Mouse (Mus musculus) kidney, adult 2 months (tissue): ENCODE results near the gene Galnt6. TPM values are rescaled to one million over a fixed set of nuclear protein-coding genes. Genes with fewer than 3 reads are reported as not detected.

Experiments
- DNase-seq: peaks from one replicate; pipeline ENCODE4 v3.0.0; 2021
- H3K27ac ChIP-seq: fragments of 200-500 bp; 2 replicates; pipeline ENCODE4 v1.5.1; 2012; ENCODE audit warnings: low read depth, low read length, control low read depth, inconsistent platforms; ENCODE audit not compliant: insufficient read depth
- H3K27me3 ChIP-seq: fragments of 200-500 bp; replicated peaks from 2 replicates; pipeline ENCODE4 v1.6.1; 2012; ENCODE audit warnings: mild to moderate bottlenecking, moderate library complexity, low read length, inconsistent platforms; ENCODE audit not compliant: control insufficient read depth, insufficient read depth
- H3K36me3 ChIP-seq: fragments of 200-500 bp; 2 replicates; pipeline ENCODE4 v1.6.1; 2012; ENCODE audit warnings: mild to moderate bottlenecking, moderate library complexity, low read length, inconsistent platforms; ENCODE audit not compliant: control insufficient read depth, insufficient read depth
- H3K4me1 ChIP-seq: fragments of 200-500 bp; 2 replicates; pipeline ENCODE4 v1.6.1; 2011; ENCODE audit warnings: low read length; ENCODE audit not compliant: control insufficient read depth, insufficient read depth
- H3K4me3 ChIP-seq: fragments of 200-500 bp; 2 replicates; pipeline ENCODE4 v1.5.1; 2011; ENCODE audit warnings: mild to moderate bottlenecking, low read depth, low read length, control low read depth; ENCODE audit not compliant: insufficient read depth
- CTCF ChIP-seq: fragments of 200-500 bp; conservative IDR thresholded peaks from 2 replicates; pipeline ENCODE4 v1.5.1; 2011; ENCODE audit warnings: low read depth, mild to moderate bottlenecking, control low read depth, low read length, moderate library complexity, mixed read lengths; ENCODE audit not compliant: insufficient read depth, insufficient read length
- POLR2A ChIP-seq: fragments of 200-500 bp; IDR thresholded peaks from one replicate; pipeline ENCODE4 v1.6.1; 2011; ENCODE audit warnings: low read depth, low read length, control low read depth
- WGBS: fragments of 180-500 bp; shearing (Covaris S2); methylation state at CpG from one replicate; pipeline ENCODE4 v1.1.7; 2018; 5-methylcytosine and 5-hydroxymethylcytosine counted together
- polyA plus RNA-seq: library from polyadenylated mRNA; depleted of rRNA; stranded (reverse); fragments of >200 nt; gene quantifications from 2 replicates; pipeline ENCODE4 v1.2.3, GENCODE M21; 2012

Galnt6 gene
- polyA plus RNA-seq, 1 experiment: 1.2 TPM

- H3K27me3 ChIP-seq: no peaks in the 10 kb centered on the region
- WGBS: 79% methylated on average over 5 of the region's 5 CpGs
- H3K27ac ChIP-seq: no peak overlapping the region
- TF ChIP-seq POLR2A (no peak), CTCF (no peak)
- no peak for DNase-seq
- no peaks in the 10 kb centered on the region for H3K36me3 ChIP-seq
- peaks cover 2% of the 10 kb centered on the region; the same call in 1 of the 2 replicates for H3K4me1 ChIP-seq
- H3K4me3 ChIP-seq: no peak overlapping the region
These were observed 23.9 kb upstream of the Galnt6 start for GRCm38 (mm10) chr15:100753045-100753444.

GRCm38 (mm10) chr15:100752439-100752838 is 23.3 kb upstream of the Galnt6 start:
- no peaks in the 10 kb centered on the region for H3K36me3 ChIP-seq
- no peaks in the 10 kb centered on the region for H3K27me3 ChIP-seq
- no peak overlapping the region for H3K27ac ChIP-seq
- 87% methylated on average over 2 of the region's 2 CpGs for WGBS
- DNase-seq: no peak
- H3K4me3 ChIP-seq: no peak overlapping the region
- TF ChIP-seq POLR2A: no peak
- no peak for TF ChIP-seq CTCF
- H3K4me1 ChIP-seq: peaks cover 2% of the 10 kb centered on the region; the same call in 1 of the 2 replicates

GRCm38 (mm10) chr15:100749751-100750538 is 20.8 kb upstream of the Galnt6 start:
- Histone ChIP-seq H3K4me1 (peaks cover 5% of the 10 kb centered on the region; the same call in 1 of the 2 replicates), H3K27me3 (no peaks in the 10 kb centered on the region), H3K36me3 (no peaks in the 10 kb centered on the region), H3K4me3 (no peak overlapping the region), H3K27ac (no peak overlapping the region)
- no peak for DNase-seq
- WGBS: 83% methylated on average over 10 of the region's 10 CpGs
- TF ChIP-seq POLR2A: no peak
- no peak for TF ChIP-seq CTCF

- no peaks in the 10 kb centered on the region for H3K36me3 ChIP-seq
- no peaks in the 10 kb centered on the region for H3K27me3 ChIP-seq
- no peak for DNase-seq
- no peak overlapping the region for H3K27ac ChIP-seq
- peaks cover 3% of the 10 kb centered on the region; the same call in 1 of the 2 replicates for H3K4me1 ChIP-seq
- 83% methylated on average over 3 of the region's 3 CpGs for WGBS
- TF ChIP-seq CTCF (no peak), POLR2A (no peak)
- no peak overlapping the region for H3K4me3 ChIP-seq
These were observed 19.4 kb upstream of the Galnt6 start for GRCm38 (mm10) chr15:100748584-100748983.

- Histone ChIP-seq H3K27ac (no peak overlapping the region), H3K4me1 (peaks cover 3% of the 10 kb centered on the region; the same call in 1 of the 2 replicates), H3K27me3 (no peaks in the 10 kb centered on the region), H3K4me3 (no peak overlapping the region), H3K36me3 (no peaks in the 10 kb centered on the region)
- WGBS: 8% methylated on average over 27 of the region's 27 CpGs
- peak; percentile 55 for DNase-seq
- no peak for TF ChIP-seq CTCF
- no peak for TF ChIP-seq POLR2A
These were observed 18.2 kb upstream of the Galnt6 start for GRCm38 (mm10) chr15:100747121-100747963.

- Histone ChIP-seq H3K27me3 (no peaks in the 10 kb centered on the region), H3K36me3 (no peaks in the 10 kb centered on the region), H3K4me1 (peaks cover 3% of the 10 kb centered on the region; the same call in 1 of the 2 replicates), H3K4me3 (no peak overlapping the region), H3K27ac (no peak overlapping the region)
- WGBS: 49% methylated on average over 6 of the region's 6 CpGs
- DNase-seq: no peak
- TF ChIP-seq POLR2A (no peak), CTCF (no peak)
These were observed 17.4 kb upstream of the Galnt6 start for GRCm38 (mm10) chr15:100746478-100747120.
